Mouse (Mus musculus) liver, embryonic 14.5 days (tissue): ENCODE data around the gene Cpvl. TPM values are rescaled to one million over a fixed set of nuclear protein-coding genes. Genes with fewer than 3 reads are reported as not detected.

Experiments
- ATAC-seq: fragments of 200-750 bp; cut with Nextera tagmentation; 2 replicates; pipeline ENCODE4 v1.8.0; 2017; ENCODE audit warnings: moderate number of reproducible peaks, mild to moderate bottlenecking, moderate library complexity; ENCODE audit not compliant: insufficient read depth
- DNase-seq, 3 experiments: peaks; one replicate each; pipeline ENCODE4 v3.0.0-alpha.2; 2012 to 2013; ENCODE audit warnings: low read depth in 3 of 3, low spot score in 3 of 3
- H3K27ac ChIP-seq: fragments of 300-500 bp; sonication (generic); 2 replicates; pipeline ENCODE4 v1.5.1; 2014; ENCODE audit warnings: moderate library complexity, mild to moderate bottlenecking, control low read depth, inconsistent platforms
- H3K27me3 ChIP-seq: fragments of 300-500 bp; sonication (generic); 2 replicates; pipeline ENCODE4 v1.6.1; 2014; ENCODE audit warnings: mild to moderate bottlenecking, low read length, moderate library complexity; ENCODE audit not compliant: control insufficient read depth, insufficient read depth
- H3K36me3 ChIP-seq: fragments of 300-500 bp; sonication (generic); replicated peaks from 2 replicates; pipeline ENCODE4 v1.6.1; 2014; ENCODE audit warnings: low read depth; ENCODE audit not compliant: control insufficient read depth, insufficient read depth
- H3K4me1 ChIP-seq, 2 experiments: fragments of 200-500 bp in 1 of 2; fragments of 300-500 bp in 1 of 2; sonication (generic) in 1 of 2; replicated peaks; 2 replicates each; pipeline ENCODE4 v1.6.1; 2012 to 2014; ENCODE audit warnings: antibody characterized with exemption in 1 of 2, inconsistent platforms in 1 of 2, low read length in 1 of 2; ENCODE audit not compliant: control insufficient read depth in 2 of 2, insufficient read depth in 2 of 2
- H3K4me2 ChIP-seq: fragments of 300-500 bp; sonication (generic); 2 replicates; pipeline ENCODE4 v1.6.1; 2014; ENCODE audit warnings: low read depth, mild to moderate bottlenecking, control low read depth, moderate library complexity
- H3K4me3 ChIP-seq, 2 experiments: fragments of 200-500 bp in 1 of 2; fragments of 300-500 bp in 1 of 2; sonication (generic) in 1 of 2; 2 replicates each; pipeline ENCODE4 v1.5.1; 2012 to 2014; ENCODE audit warnings: low read depth in 2 of 2, low read length in 2 of 2, mild to moderate bottlenecking in 2 of 2, control low read depth in 1 of 2, inconsistent platforms in 1 of 2, moderate library complexity in 1 of 2; ENCODE audit not compliant: insufficient read depth in 1 of 2
- H3K9ac ChIP-seq: fragments of 300-500 bp; sonication (generic); replicated peaks from 2 replicates; pipeline ENCODE4 v1.6.1; 2014; ENCODE audit warnings: mild to moderate bottlenecking, control low read depth, moderate library complexity
- H3K9me3 ChIP-seq: fragments of 300-500 bp; sonication (generic); 2 replicates; pipeline ENCODE4 v1.6.1; 2016; ENCODE audit warnings: low read length, mixed read lengths; ENCODE audit not compliant: control insufficient read depth
- CTCF ChIP-seq: IDR thresholded peaks from 2 replicates; pipeline ENCODE4 v1.5.1; 2016; ENCODE audit warnings: antibody characterized with exemption, low read depth, control low read depth
- EP300 ChIP-seq: IDR thresholded peaks from 2 replicates; pipeline ENCODE4 v1.6.1; 2016; ENCODE audit warnings: antibody characterized with exemption, low read depth
- WGBS: fragments of 180-500 bp; shearing (Covaris S2); extraction: QIAGEN DNeasy Blood & Tissue Kit; methylation state at CpG from one replicate; pipeline ENCODE4 v1.1.7; 2014; ENCODE audit not compliant: insufficient replicate concordance; 5-methylcytosine and 5-hydroxymethylcytosine counted together
- polyA plus RNA-seq, 2 experiments: library from polyadenylated mRNA; depleted of rRNA in 1 of 2; stranded (reverse) in 1 of 2; unstranded in 1 of 2; fragments of >200 nt; fragmentation: Nextera tagmentation in 1 of 2; extraction: Ambion mirVana in 1 of 2; gene quantifications; 2 replicates each; pipeline versions ENCODE4 v1.2.1 to v1.2.3; 2012 to 2014

Gene Cpvl
- polyA plus RNA-seq, 2 experiments, result not detected

DNA sequence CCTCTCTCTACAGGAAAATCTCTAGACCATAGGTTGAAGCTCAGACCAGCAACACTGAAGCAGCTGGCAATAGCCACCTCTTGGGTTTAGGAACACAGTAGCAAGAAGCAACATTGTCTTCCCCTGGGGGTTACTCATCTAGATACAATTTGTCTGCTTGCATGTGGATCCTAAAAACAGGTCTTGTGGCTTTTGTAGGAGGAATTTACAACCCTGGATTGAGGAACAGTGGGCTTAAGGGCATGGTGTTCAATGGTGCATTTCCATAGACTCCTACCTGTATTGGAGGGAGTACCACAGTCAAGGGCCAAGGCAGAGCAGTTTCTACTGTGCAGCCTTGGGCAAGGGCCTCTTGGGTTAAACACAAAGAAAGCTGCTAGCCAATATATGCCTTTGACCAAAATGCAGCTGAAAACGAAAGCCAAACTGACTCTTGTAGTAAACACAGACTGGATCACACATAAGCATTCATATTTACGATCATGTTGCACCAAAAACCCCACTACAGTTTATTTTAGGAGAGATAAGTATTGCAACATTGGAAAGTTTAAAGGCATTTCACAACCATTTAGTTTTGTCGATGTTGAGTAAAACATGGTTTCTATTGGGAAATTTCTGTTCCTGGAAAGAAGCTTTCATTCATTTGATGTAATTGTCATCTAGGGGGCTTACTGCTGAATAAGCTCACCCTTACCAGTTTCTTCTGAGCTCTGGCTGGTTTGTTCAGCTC, 17.9 kb upstream of the Cpvl start:
- Histone ChIP-seq H3K36me3 (no peaks in the 10 kb centered on the region), H3K27me3 (no peaks in the 10 kb centered on the region), H3K4me1 (peaks cover 0 to 5% of the 10 kb centered on the region in 2 experiments; a peak in 1 of 4 replicates), H3K4me2 (no peak overlapping the region), H3K9ac (no peak overlapping the region), H3K27ac (no peak overlapping the region), H3K4me3 (no peak overlapping the region), H3K9me3 (no peaks in the 10 kb centered on the region)
- TF ChIP-seq CTCF, result no peak
- TF ChIP-seq EP300, result peak; percentile 29; the same call in 1 of the 2 replicates
- 49% methylated on average over 3 of the region's 3 CpGs for WGBS
- DNase-seq, result no peak
- ATAC-seq, result no peak

DNA sequence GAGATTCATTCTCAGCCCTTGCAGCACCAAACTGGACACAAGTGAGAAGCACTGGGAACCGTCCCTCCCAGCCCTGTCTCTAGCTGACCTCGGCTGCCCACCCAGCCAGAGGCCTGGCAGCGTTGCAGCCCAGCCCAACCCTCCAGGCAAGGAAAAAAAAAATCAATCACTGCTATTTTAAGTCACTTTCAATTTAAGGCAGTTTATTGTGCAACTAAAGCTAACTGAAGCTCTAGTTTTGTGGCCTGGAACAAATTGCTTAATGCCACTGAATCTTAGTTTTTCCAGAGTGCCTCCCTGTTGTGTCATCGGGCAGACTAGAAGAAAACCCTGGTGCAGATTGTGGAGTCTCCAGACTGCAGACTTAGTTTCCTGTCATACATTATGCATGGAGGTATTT, 17.0 kb upstream of the Cpvl start:
- 42% methylated on average over 4 of the region's 4 CpGs for WGBS
- DNase-seq (no peak), ATAC-seq (no peak)
- H3K4me2 ChIP-seq, result no peak overlapping the region
- H3K27me3 ChIP-seq, result no peaks in the 10 kb centered on the region
- no peaks in the 10 kb centered on the region for H3K36me3 ChIP-seq
- no peaks in the 10 kb centered on the region for H3K9me3 ChIP-seq
- H3K27ac ChIP-seq, result no peak overlapping the region
- peaks cover 0 to 5% of the 10 kb centered on the region in 2 experiments; a peak in 1 of 4 replicates for H3K4me1 ChIP-seq
- no peak overlapping the region for H3K9ac ChIP-seq
- no peak for TF ChIP-seq CTCF
- TF ChIP-seq EP300, result peak; percentile 34; the same call in 1 of the 2 replicates
- H3K4me3 ChIP-seq, result no peak overlapping the region

DNA sequence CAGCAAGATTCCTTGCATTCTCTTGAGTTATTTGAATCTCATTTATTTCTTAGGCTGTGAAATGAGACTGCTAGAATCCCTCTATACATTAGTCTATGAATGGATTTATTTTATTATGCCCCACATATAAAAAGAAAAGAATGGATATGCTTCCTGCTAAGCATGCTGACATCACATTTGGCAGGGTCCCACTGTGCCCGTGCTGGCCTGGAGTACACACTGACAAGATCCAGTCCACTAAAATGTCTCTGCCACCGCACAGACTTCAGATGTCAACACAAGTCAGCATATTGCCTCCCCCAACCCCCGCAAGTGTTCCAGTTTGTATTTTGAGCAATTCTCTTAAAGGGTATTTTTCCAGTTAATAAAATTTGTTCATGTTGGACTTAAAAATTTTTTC, 13.9 kb upstream of the Cpvl start:
- Histone ChIP-seq H3K36me3 (no peaks in the 10 kb centered on the region), H3K4me3 (no peak overlapping the region), H3K9me3 (no peaks in the 10 kb centered on the region), H3K27me3 (no peaks in the 10 kb centered on the region), H3K27ac (no peak overlapping the region), H3K4me2 (no peak overlapping the region), H3K9ac (no peak overlapping the region), H3K4me1 (peaks cover 0 to 5% of the 10 kb centered on the region in 2 experiments; a peak in 1 of 4 replicates)
- TF ChIP-seq CTCF (no peak), EP300 (no peak)
- 70% methylated on average over 3 of the region's 3 CpGs for WGBS
- no peak for ATAC-seq
- DNase-seq, result no peak

DNA sequence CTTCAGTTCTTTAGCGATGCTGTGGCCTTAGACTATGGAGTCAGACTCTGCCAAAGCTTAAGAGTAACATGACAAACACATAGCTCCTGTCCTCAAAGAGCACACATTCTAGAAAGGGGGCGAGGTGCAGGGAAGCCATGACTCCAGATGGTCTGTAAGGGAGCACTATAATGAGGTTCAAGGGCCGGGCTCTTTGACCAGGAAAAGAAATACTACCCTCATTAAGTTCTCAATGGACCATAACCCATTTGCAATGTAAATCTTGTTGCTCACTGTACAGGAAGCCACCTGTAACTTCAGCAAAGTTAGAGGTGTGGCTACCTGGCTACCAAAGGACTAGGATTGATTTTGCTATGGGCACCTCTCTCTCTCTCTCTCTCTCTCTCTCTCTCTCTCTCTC, 8.8 kb upstream of the Cpvl start:
- Histone ChIP-seq H3K9ac (no peak overlapping the region), H3K9me3 (no peaks in the 10 kb centered on the region), H3K4me2 (no peak overlapping the region), H3K27me3 (no peaks in the 10 kb centered on the region), H3K27ac (no peak overlapping the region), H3K36me3 (no peaks in the 10 kb centered on the region), H3K4me3 (no peak overlapping the region), H3K4me1 (peaks cover under 1 to 7% of the 10 kb centered on the region in 2 experiments; a peak in 3 of 4 replicates)
- no peak for ATAC-seq
- WGBS, result 65% methylated on average over 3 of the region's 3 CpGs
- TF ChIP-seq EP300 (no peak), CTCF (no peak)
- DNase-seq, result no peak

DNA sequence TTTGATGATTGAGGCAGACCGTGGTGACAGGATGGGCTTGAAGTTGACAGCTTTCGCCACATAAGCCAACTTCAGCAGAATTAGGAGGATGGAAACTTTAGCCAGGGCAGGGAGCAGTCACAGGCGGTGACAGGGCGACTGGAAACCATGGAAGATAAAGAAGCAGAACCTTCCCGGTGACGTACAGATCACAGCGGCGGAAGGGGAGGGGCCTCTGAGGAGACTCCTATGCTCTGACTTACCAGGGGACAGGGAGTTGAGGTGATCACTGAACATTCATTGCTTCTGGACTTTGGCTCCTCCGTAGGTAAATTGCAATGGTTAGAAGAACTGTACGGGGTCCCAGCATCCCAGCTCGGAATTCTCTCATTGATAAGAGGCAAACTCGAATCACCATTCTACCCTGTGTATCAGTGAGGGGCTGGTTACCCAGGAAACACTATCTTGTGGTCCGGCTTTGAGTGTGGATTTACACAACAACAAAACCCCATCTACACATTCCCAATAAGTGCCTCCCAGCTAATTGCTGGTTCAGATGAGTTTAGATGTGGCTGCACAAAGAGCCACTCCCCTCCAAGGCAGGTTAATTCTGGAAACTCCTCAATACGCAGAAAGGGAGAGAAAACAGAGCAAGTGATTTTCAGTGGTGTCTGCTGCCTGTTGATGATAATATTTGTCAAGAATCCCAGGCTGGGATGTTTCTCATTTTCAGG, 8.0 kb upstream of the Cpvl start:
- H3K9ac ChIP-seq, result no peak overlapping the region
- H3K9me3 ChIP-seq, result no peaks in the 10 kb centered on the region
- no peaks in the 10 kb centered on the region for H3K36me3 ChIP-seq
- ATAC-seq (peak; percentile 56; the same call in 1 of the 2 replicates), DNase-seq (no peak)
- no peaks in the 10 kb centered on the region for H3K27me3 ChIP-seq
- H3K27ac ChIP-seq, result no peak overlapping the region
- TF ChIP-seq EP300, result no peak
- TF ChIP-seq CTCF, result no peak
- peaks cover 8 to 16% of the 10 kb centered on the region in 2 experiments for H3K4me1 ChIP-seq
- peak overlapping the region; percentile 12 to 38; a peak in 2 of 4 replicates for H3K4me3 ChIP-seq
- H3K4me2 ChIP-seq, result peak overlapping the region; percentile 41
- 34% methylated on average over 14 of the region's 14 CpGs for WGBS
